ENCODE assay signal across 30 mouse cellular contexts in the genomic region with DNA sequence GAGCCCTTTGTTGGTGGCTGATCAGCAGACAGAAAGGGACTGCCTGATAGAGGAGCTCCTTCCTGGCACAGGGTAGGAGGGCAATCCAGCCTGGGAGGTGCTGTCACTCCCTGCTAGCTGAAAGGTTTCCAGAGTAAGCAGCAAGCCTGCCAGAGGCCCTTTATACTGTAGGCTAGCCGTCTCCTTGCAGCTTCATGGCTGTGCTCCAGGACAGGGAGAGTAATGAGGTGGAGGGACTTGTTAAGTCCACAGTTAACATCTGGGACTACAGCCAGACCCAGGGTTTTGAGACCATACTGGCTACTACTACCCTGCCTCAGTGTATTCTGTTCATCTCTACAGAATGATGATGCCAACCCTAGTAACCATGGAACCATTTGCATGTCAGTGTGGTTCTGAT. TPM values are rescaled to one million over a fixed set of nuclear protein-coding genes. Genes with fewer than 3 reads are reported as not detected.
DNase-seq lines count a peak whose midpoint lies in the region; ATAC-seq and TF ChIP-seq lines count a peak whose summit lies in the region.
"Had no signal": no experiment of that assay in that cellular context is flagged by ENCODE, and none has a peak within 500 bp of the region (broad histone marks: within the 10 kb centered on the region; RNA-seq: fewer than 3 reads in every experiment).

No protein-coding gene starts in this region.

- TF ChIP-seq POLR2A in limb, embryonic 14.5 days (IDR thresholded peaks at IDR 0.05; ENCODE audit: borderline replicate concordance, extremely low read depth, insufficient read depth, insufficient read length) = no peak

- ATAC-seq in embryonic facial prominence, embryonic 14.5 days (ENCODE audit: low read depth) = no peak
- 0 out of 2 replicates have a peak, but pooled peaks have one; percentile 5 for ATAC-seq in heart, embryonic 15.5 days (replicated peaks; ENCODE audit: insufficient number of reproducible peaks, insufficient read depth, low FRiP score, low read depth)
- ATAC-seq in limb, embryonic 14.5 days (ENCODE audit: low FRiP score, low read depth) = 0 out of 2 replicates have a peak, but pooled peaks have one; percentile 13
- no peak for ATAC-seq in midbrain, postnatal 0 days (ENCODE audit: low FRiP score)
- no peak for ATAC-seq in midbrain, embryonic 13.5 days
- ATAC-seq: intestine, postnatal 0 days; midbrain, embryonic 15.5 days had no signal

- peak; percentile 32 for DNase-seq in embryonic facial prominence, embryonic 14.5 days (ENCODE audit: low spot score)
- DNase-seq in embryonic facial prominence, embryonic 10.5 days (ENCODE audit: low spot score) = no peak
- no peak for DNase-seq in heart, adult 9 months (ENCODE audit: low spot score in 2 of 2)
- DNase-seq in limb, embryonic 14.5 days (ENCODE audit: low spot score) = peak; percentile 33
- no peak for DNase-seq in limb, embryonic 10.5 days (ENCODE audit: low spot score)
- peak; percentile 57 for DNase-seq in midbrain, postnatal 0 days (ENCODE audit: low spot score)
- DNase-seq: adrenal gland, postnatal 10 days; cerebellum, adult 11-12 months; heart, adult 2 months; heart, postnatal 14 days; kidney, postnatal 4 days; liver, embryonic 13.5 days; lung, adult 2 months; right cerebral cortex, adult 18-20 months; spleen, adult 18-20 months; thymus, postnatal 25 days had no signal

- no peaks in the 10 kb centered on the region for H3K9me3 ChIP-seq in embryonic facial prominence, embryonic 14.5 days (ENCODE audit: control insufficient read depth, low read length)
- no peaks in the 10 kb centered on the region for H3K9me3 ChIP-seq in embryonic facial prominence, embryonic 10.5 days
- no peaks in the 10 kb centered on the region for H3K9me3 ChIP-seq in heart, embryonic 15.5 days (replicated peaks)
- no peaks in the 10 kb centered on the region for H3K9me3 ChIP-seq in limb, embryonic 14.5 days (ENCODE audit: control insufficient read depth, low read length)
- 0 out of 2 replicates have a peak, but pooled peaks cover 3% of the 10 kb centered on the region for H3K9me3 ChIP-seq in limb, embryonic 10.5 days (replicated peaks)
- no peaks in the 10 kb centered on the region for H3K9me3 ChIP-seq in midbrain, postnatal 0 days (ENCODE audit: low read length)
- no peaks in the 10 kb centered on the region for H3K9me3 ChIP-seq in midbrain, embryonic 13.5 days
- H3K9me3 ChIP-seq: embryonic facial prominence, embryonic 15.5 days; heart, embryonic 13.5 days; limb, embryonic 15.5 days; liver, embryonic 13.5 days; midbrain, embryonic 15.5 days; neural tube, embryonic 12.5 days had no signal

- H3K9ac ChIP-seq in embryonic facial prominence, embryonic 14.5 days (ENCODE audit: low read depth, low read length) = no peak overlapping the region
- H3K9ac ChIP-seq in heart, embryonic 15.5 days = no peak overlapping the region
- H3K9ac ChIP-seq in limb, embryonic 14.5 days (ENCODE audit: low read depth, low read length, severe bottlenecking) = no peak overlapping the region
- no peak overlapping the region for H3K9ac ChIP-seq in midbrain, postnatal 0 days (replicated peaks; ENCODE audit: low read length, poor library complexity, severe bottlenecking)
- no peak overlapping the region for H3K9ac ChIP-seq in midbrain, embryonic 13.5 days (replicated peaks)
- H3K9ac ChIP-seq: embryonic facial prominence, embryonic 15.5 days; limb, embryonic 15.5 days; liver, embryonic 13.5 days; midbrain, embryonic 15.5 days; neural tube, embryonic 12.5 days had no signal

- H3K27me3 ChIP-seq in embryonic facial prominence, embryonic 14.5 days (replicated peaks; ENCODE audit: control insufficient read depth, insufficient read depth, low read length) = peaks cover 16% of the 10 kb centered on the region; the same call in 1 of the 2 replicates
- H3K27me3 ChIP-seq in embryonic facial prominence, embryonic 10.5 days (replicated peaks; ENCODE audit: low read depth, poor library complexity, severe bottlenecking) = peaks cover 31% of the 10 kb centered on the region
- H3K27me3 ChIP-seq in heart, embryonic 15.5 days = peaks cover 8% of the 10 kb centered on the region; the same call in 1 of the 2 replicates
- peaks cover 11% of the 10 kb centered on the region; the same call in 1 of the 2 replicates for H3K27me3 ChIP-seq in limb, embryonic 14.5 days (ENCODE audit: control insufficient read depth, insufficient read depth, low read length)
- H3K27me3 ChIP-seq in limb, embryonic 10.5 days (ENCODE audit: low read depth, poor library complexity, severe bottlenecking) = peaks cover 40% of the 10 kb centered on the region
- no peaks in the 10 kb centered on the region for H3K27me3 ChIP-seq in midbrain, postnatal 0 days (ENCODE audit: insufficient read depth, low read length)
- no peaks in the 10 kb centered on the region for H3K27me3 ChIP-seq in midbrain, embryonic 13.5 days
- H3K27me3 ChIP-seq: midbrain, embryonic 15.5 days; neural tube, embryonic 12.5 days had no signal

- H3K36me3 ChIP-seq in embryonic facial prominence, embryonic 14.5 days (ENCODE audit: control insufficient read depth, insufficient read depth, low read length) = no peaks in the 10 kb centered on the region; the same call in 1 of the 2 replicates
- H3K36me3 ChIP-seq in embryonic facial prominence, embryonic 10.5 days (replicated peaks) = peaks cover 54% of the 10 kb centered on the region
- H3K36me3 ChIP-seq in heart, embryonic 15.5 days = peaks cover 3% of the 10 kb centered on the region; the same call in 1 of the 2 replicates
- 0 out of 2 replicates have a peak, but pooled peaks cover 9% of the 10 kb centered on the region for H3K36me3 ChIP-seq in limb, embryonic 14.5 days (ENCODE audit: control insufficient read depth, insufficient read depth, low read length)
- H3K36me3 ChIP-seq in limb, embryonic 10.5 days = peaks cover 53% of the 10 kb centered on the region
- H3K36me3 ChIP-seq in midbrain, postnatal 0 days (ENCODE audit: insufficient read depth, low read length) = peaks cover 20% of the 10 kb centered on the region
- H3K36me3 ChIP-seq in midbrain, embryonic 13.5 days = peaks cover 38% of the 10 kb centered on the region

- no peak overlapping the region for H3K4me2 ChIP-seq in embryonic facial prominence, embryonic 14.5 days (ENCODE audit: low read depth, low read length)
- no peak overlapping the region for H3K4me2 ChIP-seq in heart, embryonic 15.5 days
- H3K4me2 ChIP-seq in limb, embryonic 14.5 days (replicated peaks; ENCODE audit: low read depth, low read length, severe bottlenecking) = no peak overlapping the region
- H3K4me2 ChIP-seq in midbrain, postnatal 0 days (ENCODE audit: low read depth, low read length, poor library complexity, severe bottlenecking) = no peak overlapping the region
- no peak overlapping the region for H3K4me2 ChIP-seq in midbrain, embryonic 13.5 days (replicated peaks)
- H3K4me2 ChIP-seq: embryonic facial prominence, embryonic 15.5 days; heart, embryonic 13.5 days; limb, embryonic 15.5 days; liver, embryonic 13.5 days; midbrain, embryonic 15.5 days; neural tube, embryonic 12.5 days had no signal

- H3K4me1 ChIP-seq in embryonic facial prominence, embryonic 14.5 days (ENCODE audit: control insufficient read depth, insufficient read depth, low read length) = peaks cover 5% of the 10 kb centered on the region; the same call in 1 of the 2 replicates
- peaks cover 19% of the 10 kb centered on the region for H3K4me1 ChIP-seq in embryonic facial prominence, embryonic 10.5 days
- H3K4me1 ChIP-seq in heart, embryonic 15.5 days (replicated peaks) = peaks cover 13% of the 10 kb centered on the region
- peaks cover 4% of the 10 kb centered on the region for H3K4me1 ChIP-seq in limb, embryonic 14.5 days (ENCODE audit: control insufficient read depth, insufficient read depth, low read length)
- H3K4me1 ChIP-seq in limb, embryonic 10.5 days = peaks cover 17% of the 10 kb centered on the region
- peaks cover 7% of the 10 kb centered on the region; the same call in 1 of the 2 replicates for H3K4me1 ChIP-seq in midbrain, postnatal 0 days (ENCODE audit: insufficient read depth, low read length)
- H3K4me1 ChIP-seq in midbrain, embryonic 13.5 days (replicated peaks) = peaks cover 21% of the 10 kb centered on the region

- H3K4me3 ChIP-seq in embryonic facial prominence, embryonic 14.5 days (ENCODE audit: low read depth, low read length) = no peak overlapping the region
- no peak overlapping the region for H3K4me3 ChIP-seq in embryonic facial prominence, embryonic 10.5 days
- no peak overlapping the region for H3K4me3 ChIP-seq in heart, embryonic 15.5 days
- H3K4me3 ChIP-seq in limb, embryonic 14.5 days (replicated peaks; ENCODE audit: low read length) = no peak overlapping the region
- H3K4me3 ChIP-seq in limb, embryonic 10.5 days = no peak overlapping the region
- no peak overlapping the region for H3K4me3 ChIP-seq in midbrain, postnatal 0 days (ENCODE audit: low read depth, low read length)
- no peak overlapping the region for H3K4me3 ChIP-seq in midbrain, embryonic 13.5 days (replicated peaks)
- H3K4me3 ChIP-seq: embryonic facial prominence, embryonic 15.5 days; heart, adult 2 months; heart, embryonic 13.5 days; limb, embryonic 15.5 days; liver, embryonic 13.5 days; midbrain, embryonic 15.5 days; myocyte; neural tube, embryonic 12.5 days had no signal

- H3K27ac ChIP-seq in embryonic facial prominence, embryonic 14.5 days (replicated peaks; ENCODE audit: low read depth, low read length) = no peak overlapping the region
- no peak overlapping the region for H3K27ac ChIP-seq in embryonic facial prominence, embryonic 10.5 days (replicated peaks)
- no peak overlapping the region for H3K27ac ChIP-seq in heart, embryonic 15.5 days
- no peak overlapping the region for H3K27ac ChIP-seq in limb, embryonic 14.5 days (replicated peaks; ENCODE audit: low read depth, low read length)
- H3K27ac ChIP-seq in limb, embryonic 10.5 days = no peak overlapping the region
- H3K27ac ChIP-seq in midbrain, postnatal 0 days (ENCODE audit: low read depth, low read length) = no peak overlapping the region
- no peak overlapping the region for H3K27ac ChIP-seq in midbrain, embryonic 13.5 days
- H3K27ac ChIP-seq: embryonic facial prominence, embryonic 15.5 days; heart, adult 2 months; heart, embryonic 13.5 days; kidney, postnatal 0 days; limb, embryonic 15.5 days; liver, embryonic 13.5 days; macrophage; midbrain, embryonic 15.5 days; neural tube, embryonic 12.5 days had no signal

- 50% methylated on average over 1 of the region's 1 CpGs for WGBS in embryonic facial prominence, embryonic 14.5 days
- 85% methylated on average over 1 of the region's 1 CpGs for WGBS in embryonic facial prominence, embryonic 10.5 days
- 41% methylated on average over 1 of the region's 1 CpGs for WGBS in heart, embryonic 15.5 days
- 67% methylated on average over 1 of the region's 1 CpGs for WGBS in limb, embryonic 14.5 days
- WGBS in limb, embryonic 10.5 days = 89% methylated on average over 1 of the region's 1 CpGs
- WGBS in midbrain, postnatal 0 days = 58% methylated on average over 1 of the region's 1 CpGs
- WGBS in midbrain, embryonic 13.5 days = 89% methylated on average over 1 of the region's 1 CpGs

- no peak for TF ChIP-seq CTCF in midbrain, postnatal 0 days (IDR thresholded peaks at IDR 0.05)

RNA-seq across cellular contexts. Expression of a gene that starts 6.3 kb away (rescaled TPM):
- polyA plus RNA-seq in embryonic facial prominence, embryonic 14.5 days (2014; fragmentation: Nextera tagmentation; extraction: Ambion mirVana) = 20.9 and 22.9 TPM in 2 replicates
- 12.6 and 14.1 TPM in 2 replicates for polyA plus RNA-seq in embryonic facial prominence, embryonic 10.5 days (2016; fragmentation: Nextera tagmentation; extraction: Ambion mirVana)
- 13.5 and 18.7 TPM in 2 replicates for polyA plus RNA-seq in heart, embryonic 15.5 days (2015; fragmentation: Nextera tagmentation; extraction: Ambion mirVana)
- 9.7 and 13.4 TPM in 2 replicates for polyA plus RNA-seq in limb, embryonic 14.5 days (2012; rRNA removed)
- 15.7 and 17.3 TPM in 2 replicates for polyA plus RNA-seq in limb, embryonic 14.5 days (2014; fragmentation: Nextera tagmentation; extraction: Ambion mirVana)
- polyA plus RNA-seq in limb, embryonic 10.5 days (2016; fragmentation: Nextera tagmentation; extraction: Ambion mirVana) = 5.9 and 9.0 TPM in 2 replicates
- total RNA-seq in midbrain, postnatal 0 days (2014; rRNA removed) = 83.6 and 103 TPM in 2 replicates
- 66.0 and 73.8 TPM in 2 replicates for polyA plus RNA-seq in midbrain, postnatal 0 days (2015; fragmentation: Nextera tagmentation; extraction: Ambion mirVana)
- polyA plus RNA-seq in midbrain, embryonic 13.5 days (2015; fragmentation: Nextera tagmentation; extraction: Ambion mirVana) = 55.8 and 56.8 TPM in 2 replicates

RNA-seq across cellular contexts. Expression of a gene that starts 8.2 kb away (rescaled TPM):
- 39.6 and 40.3 TPM in 2 replicates for polyA plus RNA-seq in embryonic facial prominence, embryonic 14.5 days (2014; fragmentation: Nextera tagmentation; extraction: Ambion mirVana)
- 61.6 and 62.0 TPM in 2 replicates for polyA plus RNA-seq in embryonic facial prominence, embryonic 10.5 days (2016; fragmentation: Nextera tagmentation; extraction: Ambion mirVana)
- polyA plus RNA-seq in heart, embryonic 15.5 days (2015; fragmentation: Nextera tagmentation; extraction: Ambion mirVana) = 22.4 and 37.6 TPM in 2 replicates
- polyA plus RNA-seq in limb, embryonic 14.5 days (2012; rRNA removed) = 81.7 and 105 TPM in 2 replicates
- polyA plus RNA-seq in limb, embryonic 14.5 days (2014; fragmentation: Nextera tagmentation; extraction: Ambion mirVana) = 46.4 and 47.5 TPM in 2 replicates
- polyA plus RNA-seq in limb, embryonic 10.5 days (2016; fragmentation: Nextera tagmentation; extraction: Ambion mirVana) = 66.8 and 67.6 TPM in 2 replicates
- total RNA-seq in midbrain, postnatal 0 days (2014; rRNA removed) = 18.3 and 18.4 TPM in 2 replicates
- 18.0 and 18.3 TPM in 2 replicates for polyA plus RNA-seq in midbrain, postnatal 0 days (2015; fragmentation: Nextera tagmentation; extraction: Ambion mirVana)
- 21.4 and 26.5 TPM in 2 replicates for polyA plus RNA-seq in midbrain, embryonic 13.5 days (2015; fragmentation: Nextera tagmentation; extraction: Ambion mirVana)

RNA-seq across cellular contexts. Expression of a gene that starts 11.3 kb away (rescaled TPM):
- polyA plus RNA-seq in embryonic facial prominence, embryonic 14.5 days (2014; fragmentation: Nextera tagmentation; extraction: Ambion mirVana) = 12.9 and 21.2 TPM in 2 replicates
- 8.3 and 9.6 TPM in 2 replicates for polyA plus RNA-seq in embryonic facial prominence, embryonic 10.5 days (2016; fragmentation: Nextera tagmentation; extraction: Ambion mirVana)
- 0.28 and 3.3 TPM in 2 replicates for polyA plus RNA-seq in heart, embryonic 15.5 days (2015; fragmentation: Nextera tagmentation; extraction: Ambion mirVana)
- polyA plus RNA-seq in limb, embryonic 14.5 days (2012; rRNA removed) = 40.1 and 50.6 TPM in 2 replicates
- polyA plus RNA-seq in limb, embryonic 14.5 days (2014; fragmentation: Nextera tagmentation; extraction: Ambion mirVana) = 42.4 and 42.6 TPM in 2 replicates
- polyA plus RNA-seq in limb, embryonic 10.5 days (2016; fragmentation: Nextera tagmentation; extraction: Ambion mirVana) = 13.8 and 19.5 TPM in 2 replicates
- total RNA-seq in midbrain, postnatal 0 days (2014; rRNA removed) = 0.38 and 2.5 TPM in 2 replicates
- 1.3 TPM in 2 replicates for polyA plus RNA-seq in midbrain, postnatal 0 days (2015; fragmentation: Nextera tagmentation; extraction: Ambion mirVana)
- polyA plus RNA-seq in midbrain, embryonic 13.5 days (2015; fragmentation: Nextera tagmentation; extraction: Ambion mirVana) = 0.57 and 0.66 TPM in 2 replicates
- total RNA-seq: adrenal gland, postnatal 10 days; common myeloid progenitor, adult 5-6 weeks; gastrocnemius, adult 8-10 months; heart, adult 2 months; heart, postnatal 14 days had no signal
- polyA plus RNA-seq: macrophage had no signal

RNA-seq across cellular contexts. Expression of a gene that starts 11.8 kb away (rescaled TPM):
- polyA plus RNA-seq in embryonic facial prominence, embryonic 14.5 days (2014; fragmentation: Nextera tagmentation; extraction: Ambion mirVana) = 1.6 and 2.8 TPM in 2 replicates
- polyA plus RNA-seq in embryonic facial prominence, embryonic 10.5 days (2016; fragmentation: Nextera tagmentation; extraction: Ambion mirVana) = 0.05 TPM in 1 of 2 replicates, not detected in the other
- not detected in 2 replicates for polyA plus RNA-seq in heart, embryonic 15.5 days (2015; fragmentation: Nextera tagmentation; extraction: Ambion mirVana)
- 4.4 and 4.6 TPM in 2 replicates for polyA plus RNA-seq in limb, embryonic 14.5 days (2012; rRNA removed)
- polyA plus RNA-seq in limb, embryonic 14.5 days (2014; fragmentation: Nextera tagmentation; extraction: Ambion mirVana) = 1.6 and 2.1 TPM in 2 replicates
- 0.13 and 0.36 TPM in 2 replicates for polyA plus RNA-seq in limb, embryonic 10.5 days (2016; fragmentation: Nextera tagmentation; extraction: Ambion mirVana)
- total RNA-seq in midbrain, postnatal 0 days (2014; rRNA removed) = 0.19 TPM in 1 of 2 replicates, not detected in the other
- 0.15 TPM in 1 of 2 replicates, not detected in the other for polyA plus RNA-seq in midbrain, postnatal 0 days (2015; fragmentation: Nextera tagmentation; extraction: Ambion mirVana)
- polyA plus RNA-seq in midbrain, embryonic 13.5 days (2015; fragmentation: Nextera tagmentation; extraction: Ambion mirVana) = 0.30 TPM in 1 of 2 replicates, not detected in the other
- total RNA-seq: common myeloid progenitor, adult 5-6 weeks; gastrocnemius, adult 8-10 months; heart, adult 2 months; heart, postnatal 14 days; megakaryocyte-erythroid progenitor cell, adult 5-6 weeks had no signal
- polyA plus RNA-seq: heart, adult 2 months; intestine, postnatal 0 days; lung, adult 2 months; macrophage had no signal

RNA-seq across cellular contexts. Expression of a gene that starts 37.1 kb away (rescaled TPM):
- polyA plus RNA-seq in embryonic facial prominence, embryonic 14.5 days (2014; fragmentation: Nextera tagmentation; extraction: Ambion mirVana) = 62.9 and 74.7 TPM in 2 replicates
- polyA plus RNA-seq in embryonic facial prominence, embryonic 10.5 days (2016; fragmentation: Nextera tagmentation; extraction: Ambion mirVana) = 168 and 178 TPM in 2 replicates
- 36.5 and 47.5 TPM in 2 replicates for polyA plus RNA-seq in heart, embryonic 15.5 days (2015; fragmentation: Nextera tagmentation; extraction: Ambion mirVana)
- 47.1 and 58.5 TPM in 2 replicates for polyA plus RNA-seq in limb, embryonic 14.5 days (2012; rRNA removed)
- polyA plus RNA-seq in limb, embryonic 14.5 days (2014; fragmentation: Nextera tagmentation; extraction: Ambion mirVana) = 66.2 and 74.8 TPM in 2 replicates
- polyA plus RNA-seq in limb, embryonic 10.5 days (2016; fragmentation: Nextera tagmentation; extraction: Ambion mirVana) = 177 and 183 TPM in 2 replicates
- 248 and 253 TPM in 2 replicates for total RNA-seq in midbrain, postnatal 0 days (2014; rRNA removed)
- 188 TPM in 2 replicates for polyA plus RNA-seq in midbrain, postnatal 0 days (2015; fragmentation: Nextera tagmentation; extraction: Ambion mirVana)
- 238 and 243 TPM in 2 replicates for polyA plus RNA-seq in midbrain, embryonic 13.5 days (2015; fragmentation: Nextera tagmentation; extraction: Ambion mirVana)

Comparison
In these comparisons a context has a peak if more than half of its experiments do, and no peak if none do; other contexts are left out.
1. DNase-seq: peak in embryonic facial prominence, embryonic 14.5 days (single experiment), limb, embryonic 14.5 days (single experiment) and midbrain, postnatal 0 days (single experiment); none in embryonic facial prominence, embryonic 10.5 days (single experiment), heart, adult 9 months (0 of 2) and limb, embryonic 10.5 days (single experiment).
2. ATAC-seq: peak in heart, embryonic 15.5 days (single experiment) and limb, embryonic 14.5 days (single experiment); none in embryonic facial prominence, embryonic 14.5 days (single experiment), midbrain, postnatal 0 days (single experiment) and midbrain, embryonic 13.5 days (single experiment).